9 mouse cellular contexts compared by ENCODE assay signal in the genomic region with DNA sequence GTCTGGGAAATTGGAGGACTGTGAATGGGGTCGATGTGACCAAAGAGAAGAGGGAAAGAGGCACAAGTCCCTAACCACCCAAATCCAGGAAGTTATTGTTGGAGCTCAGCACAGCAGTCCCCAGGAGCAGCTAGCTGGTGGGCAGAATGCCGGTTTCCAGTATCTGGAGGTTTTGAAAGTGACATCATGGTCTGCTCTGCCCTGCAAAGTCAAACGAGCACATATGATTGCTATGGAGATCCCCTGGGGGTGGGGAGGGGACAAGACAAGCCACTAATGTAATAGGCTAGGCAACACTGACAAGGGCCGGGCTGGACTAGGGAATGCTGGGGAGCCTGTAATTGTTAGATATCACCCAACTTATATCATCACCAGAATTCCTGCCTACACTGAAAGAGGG. TPM values are rescaled to one million over a fixed set of nuclear protein-coding genes. Genes with fewer than 3 reads are reported as not detected.
DNase-seq lines count a peak whose midpoint lies in the region; ATAC-seq lines count a peak whose summit lies in the region.
"Had no signal": no experiment of that assay in that cellular context is flagged by ENCODE, and none has a peak within 500 bp of the region (broad histone marks: within the 10 kb centered on the region; RNA-seq: fewer than 3 reads in every experiment).

No protein-coding gene starts in this region.

- H3K4me1 ChIP-seq in hindbrain, embryonic 13.5 days (replicated peaks) = peaks cover 30% of the 10 kb centered on the region

- no peak overlapping the region for H3K4me2 ChIP-seq in hindbrain, embryonic 13.5 days
- H3K4me2 ChIP-seq: hindbrain, embryonic 15.5 days had no signal

- ATAC-seq in hindbrain, embryonic 13.5 days (ENCODE audit: low FRiP score) = no peak

- H3K9me3 ChIP-seq in hindbrain, embryonic 13.5 days = no peaks in the 10 kb centered on the region
- H3K9me3 ChIP-seq: hindbrain, embryonic 15.5 days had no signal

- H3K4me3 ChIP-seq in hindbrain, embryonic 13.5 days = no peak overlapping the region
- H3K4me3 ChIP-seq: hindbrain, embryonic 15.5 days had no signal

- H3K9ac ChIP-seq in hindbrain, embryonic 13.5 days = 0 out of 2 replicates have a peak overlapping the region, but pooled peaks have one; percentile 35
- H3K9ac ChIP-seq: hindbrain, embryonic 15.5 days had no signal

- WGBS in hindbrain, embryonic 13.5 days = 25% methylated on average over 4 of the region's 4 CpGs

- H3K27me3 ChIP-seq in hindbrain, embryonic 13.5 days = no peaks in the 10 kb centered on the region
- H3K27me3 ChIP-seq: hindbrain, embryonic 15.5 days had no signal

- peak; percentile 31 for DNase-seq in embryo, embryonic 11 days
- no peak for DNase-seq in embryo, embryonic 10 days (ENCODE audit: low spot score)
- peak; percentile 78 for DNase-seq in Muller cell, postnatal 12 days (ENCODE audit: inconsistent ontology term)
- DNase-seq in gastrocnemius, postnatal 14 days = peak; percentile 48
- DNase-seq in cerebellum, postnatal 36 days = no peak
- no peak for DNase-seq in adipocyte (ENCODE audit: low spot score)
- DNase-seq in cerebellum, adult 8-10 months = no peak

- 0 out of 2 replicates have a peak, but pooled peaks cover 2% of the 10 kb centered on the region for H3K36me3 ChIP-seq in hindbrain, embryonic 13.5 days

- H3K27ac ChIP-seq in hindbrain, embryonic 13.5 days = 0 out of 2 replicates have a peak overlapping the region, but pooled peaks have one; percentile 23
- H3K27ac ChIP-seq: hindbrain, embryonic 15.5 days had no signal

- intact Hi-C loops in gastrocnemius, postnatal 14 days (cut with DNase I; ENCODE audit: low total_unique reads) = no loop called here

RNA-seq across cellular contexts. Expression of gene Otoa, which starts 4.0 kb away (rescaled TPM):
- total RNA-seq in gastrocnemius, postnatal 14 days (2021) = under 1 TPM; 0.40 to 0.62 TPM
- 0.25 and 0.53 TPM in 2 replicates for polyA plus RNA-seq in hindbrain, embryonic 13.5 days (2015; fragmentation: Nextera tagmentation; extraction: Ambion mirVana)

RNA-seq across cellular contexts. Expression of gene Igsf6, which starts 11.1 kb away (rescaled TPM):
- 1 to 10 TPM in 1 of 2 experiments, under 1 TPM in 1; 0.74 to 1.1 TPM for total RNA-seq in gastrocnemius, postnatal 14 days (2021)
- 1.2 and 1.3 TPM in 2 replicates for polyA plus RNA-seq in hindbrain, embryonic 13.5 days (2015; fragmentation: Nextera tagmentation; extraction: Ambion mirVana)

RNA-seq across cellular contexts. Expression of gene Mettl9, which starts 51.3 kb away (rescaled TPM):
- 10 to 100 TPM; 22.2 to 27.2 TPM for total RNA-seq in gastrocnemius, postnatal 14 days (2021)
- 202 and 207 TPM in 2 replicates for polyA plus RNA-seq in hindbrain, embryonic 13.5 days (2015; fragmentation: Nextera tagmentation; extraction: Ambion mirVana)

Comparison
In these comparisons a context has a peak if more than half of its experiments do, and no peak if none do; other contexts are left out.
1. DNase-seq: peak in embryo, embryonic 11 days (single experiment), Muller cell, postnatal 12 days (single experiment) and gastrocnemius, postnatal 14 days (single experiment); none in embryo, embryonic 10 days (single experiment), cerebellum, postnatal 36 days (0 of 2), adipocyte (single experiment) and cerebellum, adult 8-10 months (single experiment).